Mouse (Mus musculus): ENCODE results near the gene Zfp280b.

GRCm38 (mm10) chr10:76029276-76029675 lies 3.2 kb upstream of the Zfp280b start:
- TF ChIP-seq ZNF384 (IDR thresholded peaks at IDR 0.05; ENCODE audit: low read depth, low read length) (no peak), ZC3H11A (IDR thresholded peaks at IDR 0.05; ENCODE audit: borderline replicate concordance, low read depth, low read length) (no peak), HCFC1 (IDR thresholded peaks at IDR 0.05; ENCODE audit: borderline replicate concordance, insufficient read depth, low read length) (no peak), MAFK (IDR thresholded peaks at IDR 0.05; ENCODE audit: insufficient read depth, low read depth, low read length) (no peak)

Measured in ES-E14 (cell line).